Mouse (Mus musculus) liver, adult (tissue): ENCODE measurements around the gene Il3.

Source experiments
- GATA4 ChIP-seq: IDR thresholded peaks from 2 replicates; pipeline ENCODE4 v1.6.1; 2014; ENCODE audit warnings: mild to moderate bottlenecking, low read length; ENCODE audit not compliant: insufficient replicate concordance

The Il3 gene

DNA sequence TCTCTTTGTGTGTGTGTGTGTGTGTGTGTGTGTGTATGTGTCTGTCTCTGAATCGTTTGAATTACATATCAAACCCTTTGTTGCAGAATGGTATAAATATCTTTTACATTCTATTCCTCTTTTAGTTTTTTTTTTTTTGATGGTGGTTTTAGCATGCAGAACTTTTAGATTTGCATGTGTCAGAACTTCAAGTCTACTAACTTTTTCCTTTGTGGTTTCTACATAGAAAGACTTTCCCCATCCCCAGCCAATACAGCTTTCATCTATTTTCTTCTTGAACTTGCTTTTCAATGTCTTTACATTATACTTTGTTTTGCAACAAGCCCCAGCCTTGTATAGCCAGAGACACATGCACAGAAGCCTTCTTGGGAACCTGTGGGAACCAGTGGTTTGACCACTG, 29.7 kb upstream of the Il3 start:
- no peak for TF ChIP-seq GATA4

DNA sequence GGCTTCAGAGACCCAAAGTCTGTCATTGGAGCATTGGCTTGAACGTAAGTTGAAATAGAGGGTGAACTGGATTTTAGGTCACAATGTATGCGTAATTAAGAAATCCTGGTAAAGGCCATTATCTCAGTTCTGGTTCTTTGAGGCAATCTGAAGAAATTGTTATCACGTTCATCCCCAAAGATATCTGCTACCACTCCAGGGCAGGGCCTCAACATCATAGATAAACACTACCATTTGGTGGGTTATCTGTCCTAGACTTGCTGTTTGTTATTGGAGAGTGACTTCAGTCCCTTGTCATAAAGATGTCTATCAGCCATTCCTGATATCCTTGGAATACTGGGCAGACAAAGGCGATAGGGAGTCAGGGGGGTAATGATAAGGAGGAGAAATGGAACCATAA, 28.9 kb upstream of the Il3 start:
- TF ChIP-seq GATA4 = no peak

DNA sequence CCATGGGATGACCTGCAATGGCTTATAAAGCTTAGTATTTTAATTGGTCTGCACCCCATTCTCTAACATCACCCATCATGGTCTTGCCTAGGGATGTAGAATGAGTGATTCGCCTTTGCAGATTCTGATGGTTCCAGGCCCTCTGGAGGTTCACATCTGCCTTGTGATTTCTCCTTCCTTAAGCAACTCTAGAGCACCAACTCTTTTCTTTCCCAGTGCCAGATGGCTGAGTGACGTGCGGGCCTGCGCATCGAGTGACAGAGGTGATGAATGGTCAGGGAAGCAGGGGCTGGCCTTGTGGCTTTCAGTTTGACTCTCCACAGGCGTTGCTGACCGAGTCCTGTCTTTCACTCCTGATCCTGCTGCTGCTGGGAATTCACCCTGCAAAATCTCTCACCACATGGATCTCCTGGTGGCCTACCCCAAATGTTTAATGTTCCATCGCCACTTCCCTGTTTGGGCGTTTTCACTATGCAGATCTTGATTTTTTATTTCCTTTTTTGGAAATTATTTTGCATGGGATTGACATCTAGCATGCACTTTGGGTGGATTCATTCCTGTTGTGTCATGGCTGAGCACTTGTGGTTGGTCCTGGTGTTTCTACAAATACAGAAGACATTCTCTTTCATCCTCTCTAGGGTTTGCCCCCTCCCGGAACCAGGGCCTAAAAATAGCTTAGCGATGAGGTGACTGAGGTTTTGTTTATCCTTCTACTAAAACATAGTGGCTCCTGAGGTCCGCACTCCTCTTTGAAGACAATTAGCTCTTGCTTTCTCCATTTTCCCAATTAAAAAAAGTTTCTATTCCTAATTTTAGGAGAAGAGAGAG, 27.1 kb upstream of the Il3 start:
- TF ChIP-seq GATA4 = no peak

DNA sequence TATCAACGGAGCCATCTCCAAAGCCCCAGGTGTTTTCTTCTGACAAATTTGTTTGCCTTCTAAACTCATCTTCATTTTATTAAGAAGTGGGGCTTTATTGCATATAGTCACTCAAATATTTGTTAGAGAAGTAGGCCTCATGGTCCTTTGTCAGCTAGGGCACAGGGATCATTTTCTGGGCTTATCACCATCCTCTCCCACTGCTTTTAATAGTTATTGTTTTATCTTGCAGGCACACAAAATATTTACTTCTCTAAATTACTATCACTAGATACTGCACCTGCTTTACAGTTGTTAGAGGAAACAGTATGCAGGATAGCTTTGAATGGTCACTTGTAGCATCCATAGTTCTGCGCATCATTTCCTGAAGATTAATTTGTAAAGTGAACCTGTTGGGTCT, 25.1 kb upstream of the Il3 start:
- TF ChIP-seq GATA4 = no peak

DNA sequence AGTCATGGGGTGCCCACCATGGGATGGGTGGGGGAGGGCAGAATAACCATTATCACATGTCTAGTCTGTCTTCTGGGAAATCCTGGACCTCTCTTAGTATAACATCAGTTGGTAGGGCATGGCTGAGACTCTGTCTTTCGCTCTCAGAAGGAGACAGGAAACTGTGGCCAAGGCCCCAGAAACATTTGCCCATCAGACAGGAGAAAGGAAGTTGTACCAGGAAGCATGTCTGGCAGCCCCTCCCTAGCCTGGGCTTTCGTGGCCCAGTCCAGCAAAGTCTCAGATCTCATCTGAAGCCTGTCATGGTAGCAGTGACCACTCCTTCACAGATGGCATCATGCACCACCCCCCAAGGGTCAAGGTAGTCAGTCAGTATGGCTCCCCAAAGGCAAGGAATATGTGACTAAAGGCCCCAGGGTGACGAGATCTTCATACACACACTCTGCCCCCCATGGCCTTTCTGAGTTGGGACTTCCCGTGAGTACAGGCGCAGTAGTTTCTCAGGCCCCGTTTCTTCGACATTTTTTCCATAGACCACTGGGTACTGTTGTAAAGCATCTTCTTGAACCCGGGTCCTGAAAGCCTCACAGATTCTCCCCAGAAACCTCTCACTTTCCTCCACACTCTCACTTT, 20.9 kb upstream of the Il3 start:
- no peak for TF ChIP-seq GATA4

DNA sequence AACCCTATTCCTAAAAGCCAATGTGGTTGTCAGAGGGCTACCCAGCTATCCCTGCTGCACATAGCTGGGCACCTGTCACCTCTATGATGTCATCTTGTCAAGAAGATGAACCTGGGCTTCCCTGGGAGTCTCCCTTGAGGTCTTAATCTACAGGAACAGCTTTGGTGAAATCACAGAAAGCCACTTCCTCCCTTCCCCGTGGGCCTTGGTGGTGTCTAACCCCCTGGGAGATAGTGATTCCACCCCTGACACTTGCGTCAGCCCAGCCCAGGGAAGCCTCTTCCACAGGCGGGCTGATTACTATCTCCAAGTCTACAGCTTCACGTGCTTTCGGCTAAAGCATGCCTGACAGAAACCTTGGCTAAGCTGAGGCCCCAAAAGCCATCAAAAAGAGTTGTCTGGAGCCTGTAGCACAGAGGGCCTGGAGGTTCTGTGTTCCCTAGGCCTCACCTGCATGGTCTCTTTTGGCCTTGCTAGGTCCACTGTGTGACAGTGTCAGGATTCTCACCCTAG, 4.4 kb upstream of the Il3 start:
- no peak for TF ChIP-seq GATA4

DNA sequence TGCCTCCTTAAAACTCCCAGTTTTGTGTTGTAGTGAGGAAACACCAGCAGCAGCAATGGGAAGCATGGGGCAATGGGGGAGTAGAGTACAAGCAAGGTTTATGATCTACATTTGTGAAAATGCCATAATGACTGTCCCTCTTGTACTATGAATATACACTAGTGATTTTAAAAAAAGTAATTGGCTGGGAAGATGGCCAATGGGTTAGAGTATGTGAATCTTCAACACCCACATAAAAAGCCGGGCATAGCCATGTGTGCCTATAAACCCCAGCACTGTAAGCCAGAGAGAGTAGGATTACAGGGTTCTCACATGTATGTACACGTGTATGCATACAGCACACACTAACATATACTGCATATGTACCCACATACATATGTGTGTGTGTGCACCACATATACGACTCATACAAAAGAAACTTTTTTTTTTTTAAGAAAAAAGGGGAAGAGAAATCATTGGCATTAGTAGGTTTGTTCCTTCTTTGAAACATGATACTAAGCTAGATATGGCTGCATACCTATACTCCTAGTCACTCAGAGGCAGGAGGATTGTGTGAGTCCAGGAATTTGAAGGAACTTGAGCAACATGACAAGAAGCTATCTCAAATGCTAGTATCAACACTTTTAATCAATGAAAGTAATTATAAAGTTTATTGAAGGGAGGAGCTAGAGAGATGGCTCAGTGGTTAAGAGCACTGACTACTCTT, 2.3 kb upstream of the Il3 start:
- TF ChIP-seq GATA4 = no peak

DNA sequence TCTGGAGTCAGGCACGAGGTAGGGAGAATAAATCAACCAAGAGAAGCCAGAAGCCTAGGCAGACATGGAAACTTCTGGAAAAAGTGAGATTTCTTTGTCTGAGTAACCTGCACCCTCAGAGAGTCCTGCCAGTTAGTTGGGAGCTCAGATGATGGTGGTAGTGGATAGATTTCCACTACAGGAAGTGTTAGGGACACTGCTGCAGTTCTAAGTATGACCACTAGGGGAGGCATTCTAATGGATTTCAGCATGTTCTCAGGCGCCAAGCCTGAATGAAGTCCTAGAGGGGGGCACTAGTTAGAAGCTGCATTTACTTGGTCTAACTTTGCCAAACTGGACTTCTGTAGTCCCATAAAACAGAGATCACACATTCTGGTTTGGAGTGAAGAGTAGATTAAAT, 2.5 kb downstream of the Il3 start:
- TF ChIP-seq GATA4 = no peak

DNA sequence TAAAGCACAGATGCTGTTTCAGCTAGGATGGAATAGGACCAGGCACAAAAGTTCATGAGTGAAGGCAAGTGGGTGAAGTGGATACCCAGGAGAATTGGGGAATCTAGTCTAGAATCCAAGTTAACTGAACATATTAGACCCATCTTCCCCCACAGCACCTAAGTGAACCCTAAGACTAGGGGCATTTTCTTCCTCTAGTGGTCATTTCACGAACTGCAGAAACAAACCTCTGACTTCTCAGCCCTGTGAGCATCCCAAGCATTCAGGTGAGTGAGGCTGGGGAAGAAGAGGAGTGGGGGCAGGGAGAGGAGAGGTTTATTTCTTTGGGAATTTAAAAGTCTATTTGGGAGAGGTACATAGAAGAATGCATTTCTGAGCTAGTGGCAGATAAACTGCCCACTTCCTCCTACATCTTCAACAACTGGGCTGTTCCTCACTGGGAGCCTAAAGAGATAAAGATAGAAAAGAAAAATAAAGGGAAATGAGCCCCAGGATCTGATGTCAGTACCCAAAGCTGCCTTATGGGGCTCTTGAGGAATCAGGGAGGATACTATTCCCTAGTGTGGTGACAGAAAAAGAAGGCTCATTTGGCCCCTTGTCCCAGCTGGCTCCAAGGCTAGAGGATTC, 3.6 kb downstream of the Il3 start:
- TF ChIP-seq GATA4 = no peak

DNA sequence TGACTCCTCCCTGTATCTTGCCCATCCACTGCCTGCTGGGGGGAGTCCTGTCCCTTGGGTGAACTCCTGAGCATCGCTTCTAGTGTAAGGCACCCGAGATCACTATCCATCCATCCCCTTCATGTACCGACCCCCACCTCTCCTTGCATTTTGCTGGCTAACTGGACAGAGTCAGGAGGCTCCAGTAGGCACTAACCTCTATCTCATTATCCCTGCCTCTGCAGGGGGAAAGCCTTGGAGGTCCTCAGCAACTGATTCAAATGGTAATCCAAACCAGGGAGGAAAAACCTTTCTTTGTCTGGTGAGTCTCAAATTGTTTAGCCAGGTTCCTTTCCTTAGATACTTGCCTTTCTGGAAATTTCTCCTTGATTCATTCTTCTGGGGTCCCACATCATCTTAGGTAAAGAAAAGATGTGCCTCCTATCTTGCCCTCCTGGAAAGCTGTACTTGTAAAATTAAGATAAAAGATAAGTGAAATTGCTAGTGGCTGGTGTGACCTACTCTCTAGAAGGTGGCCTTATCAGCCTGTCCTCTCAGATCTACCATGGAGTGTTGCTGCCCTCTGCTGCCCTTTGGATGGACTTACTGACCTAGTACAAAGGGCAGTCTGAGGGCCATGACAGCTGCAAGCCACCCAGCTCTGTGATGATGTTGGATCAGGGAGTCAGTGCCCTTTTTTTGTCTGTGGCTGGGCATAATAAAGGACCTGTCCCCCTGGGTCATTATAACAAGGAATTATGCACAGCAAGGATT, 10.3 kb downstream of the Il3 start:
- TF ChIP-seq GATA4 = peak; percentile 31; the same call in 1 of the 2 replicates

DNA sequence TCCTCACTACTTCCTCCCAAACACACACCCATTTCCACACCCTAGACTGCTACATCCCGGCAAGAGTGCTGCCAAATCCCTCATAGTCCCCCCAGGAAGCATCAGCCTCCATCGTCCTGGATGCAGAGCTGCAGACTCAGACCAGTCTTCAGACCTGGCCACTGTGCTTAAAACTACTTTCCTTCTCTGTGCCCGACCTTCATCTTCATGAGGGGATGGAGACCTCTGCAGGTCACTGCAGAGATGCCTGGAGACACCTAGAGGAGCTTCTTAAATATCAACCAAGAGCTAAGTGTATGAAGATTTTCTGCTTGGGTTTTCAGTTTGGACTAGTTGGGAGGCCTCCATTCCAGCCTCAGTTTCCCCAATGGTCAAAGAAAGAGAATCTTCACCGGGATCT, 13.0 kb downstream of the Il3 start:
- no peak for TF ChIP-seq GATA4

DNA sequence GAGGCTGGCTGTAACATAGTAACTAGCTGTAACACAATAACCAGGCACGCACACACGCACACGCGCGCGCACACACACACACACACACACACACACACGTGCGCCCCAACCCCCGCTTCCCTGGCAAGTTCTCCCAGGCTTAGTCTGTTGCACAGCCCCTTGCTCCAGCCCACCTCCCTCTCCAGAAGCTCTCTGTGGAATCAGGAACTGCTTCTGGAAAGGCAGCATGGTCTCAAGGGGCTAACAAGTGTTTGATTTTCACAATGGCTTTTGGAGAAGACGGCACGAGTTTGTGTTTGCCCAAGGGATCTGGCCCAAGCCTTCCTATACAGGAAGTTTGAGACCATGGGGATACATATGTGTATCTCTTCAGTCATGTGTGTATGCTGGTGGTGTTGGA, 16.5 kb downstream of the Il3 start:
- TF ChIP-seq GATA4 = no peak

DNA sequence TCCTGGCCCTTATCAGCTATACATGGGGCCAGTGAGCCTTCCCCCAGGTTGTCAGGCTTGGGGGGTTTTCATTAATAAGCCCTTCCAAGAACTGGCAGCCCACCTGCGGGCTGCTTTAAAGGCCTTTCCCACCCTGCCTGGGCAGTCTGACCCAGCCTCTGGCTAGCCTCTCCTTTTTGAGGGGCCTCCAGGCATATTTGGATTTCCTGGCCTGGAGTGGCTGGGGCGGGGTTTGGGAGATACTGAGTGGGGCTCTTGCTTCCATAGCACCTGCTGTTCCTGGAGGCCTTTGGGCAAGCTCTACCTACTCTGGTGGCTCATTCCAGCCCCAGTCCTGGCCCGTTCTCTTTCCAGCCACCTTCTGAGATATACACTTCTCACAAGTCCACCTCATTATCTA, 17.3 kb downstream of the Il3 start:
- no peak for TF ChIP-seq GATA4

DNA sequence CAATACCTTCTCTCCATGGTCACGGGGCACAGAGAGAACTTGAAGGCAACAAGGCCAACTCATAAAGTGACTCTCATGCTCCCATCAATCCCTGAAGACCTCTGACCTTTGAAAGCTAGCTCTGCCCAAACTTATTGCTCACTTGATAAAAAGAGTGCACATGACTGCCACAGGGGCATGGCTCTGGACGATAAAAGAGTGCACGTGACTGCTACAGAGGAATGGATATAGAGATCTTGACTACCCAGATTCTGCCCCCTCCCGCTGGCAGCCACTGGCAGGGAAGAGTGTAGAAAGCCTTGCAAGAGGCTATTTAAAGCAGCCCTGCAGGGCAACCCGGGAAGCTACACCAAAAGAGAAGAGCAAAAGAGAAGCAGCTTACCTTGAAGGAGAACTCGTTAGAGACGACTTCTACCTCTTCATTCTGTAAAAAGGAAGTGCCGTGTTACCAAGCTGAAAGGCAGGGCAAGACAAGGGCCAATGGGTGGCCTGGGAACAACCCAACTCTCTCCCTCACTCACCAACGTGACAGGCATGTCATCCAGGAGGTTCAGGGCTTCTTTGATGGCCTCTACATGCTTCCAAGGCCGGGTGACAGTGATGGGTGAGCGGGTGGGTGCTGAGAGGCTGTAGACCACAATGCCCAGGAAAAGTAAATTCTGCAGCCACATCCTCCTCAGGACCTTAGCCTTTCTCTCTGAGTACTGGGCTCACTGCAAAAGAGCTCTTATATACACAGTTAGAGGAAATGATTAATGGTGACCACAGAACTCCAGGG, 17.9 kb downstream of the Il3 start, which contains the start of gene Csf2:
Gene Csf2, minus strand, starts transcription at position 728 of the 778 bp plus-strand sequence.
- no peak for TF ChIP-seq GATA4
